Mouse (Mus musculus) ES-E14 (cell line): ENCODE measurements around the gene Cd80.

Experiments used
- CHD2 ChIP-seq: IDR thresholded peaks from 2 replicates; pipeline ENCODE4 v1.6.1; 2014; ENCODE audit warnings: mild to moderate bottlenecking, low read depth, low read length, inconsistent platforms
- ZNF384 ChIP-seq: IDR thresholded peaks from 2 replicates; pipeline ENCODE4 v1.6.1; 2012; ENCODE audit warnings: low read depth, low read length, inconsistent platforms

- TF ChIP-seq CHD2 (no peak), ZNF384 (no peak)
Measured at GRCm38 (mm10) chr16:38450707-38451106, 4.7 kb upstream of the Cd80 start.
